Mouse (Mus musculus) MEL (cell line): ENCODE data around the gene Tmem175. TPM values are rescaled to one million over a fixed set of nuclear protein-coding genes. Genes with fewer than 3 reads are reported as not detected.

Source experiments
- DNase-seq: peaks from one replicate; pipeline ENCODE4 v3.0.0; 2011; ENCODE audit warnings: low read depth, low spot score
- H3K27ac ChIP-seq: 2 replicates; pipeline ENCODE4 v1.5.1; 2012; ENCODE audit warnings: low read depth, mild to moderate bottlenecking, control low read depth, low read length, moderate library complexity; ENCODE audit not compliant: control insufficient read depth
- H3K27me3 ChIP-seq, 2 experiments: fragments of 150-350 bp in 1 of 2; sonication (generic) in 1 of 2; 2 replicates each; pipeline ENCODE4 v1.6.1; 2012; ENCODE audit warnings: low read length in 2 of 2, mild to moderate bottlenecking in 2 of 2, improper control_type of control experiment in 1 of 2, moderate library complexity in 1 of 2; ENCODE audit not compliant: insufficient read depth in 2 of 2, control insufficient read depth in 1 of 2
- H3K36me3 ChIP-seq, 2 experiments: 2 replicates each; pipeline ENCODE4 v1.6.1; 2012 to 2014; ENCODE audit warnings: low read length in 2 of 2, improper control_type of control experiment in 1 of 2, inconsistent platforms in 1 of 2, mild to moderate bottlenecking in 1 of 2; ENCODE audit not compliant: insufficient read depth in 2 of 2, control insufficient read depth in 1 of 2
- H3K4me1 ChIP-seq, 2 experiments: fragments of 150-350 bp in 1 of 2; sonication (generic) in 1 of 2; 2 replicates each; pipeline ENCODE4 v1.6.1; 2012; ENCODE audit warnings: low read length in 2 of 2, improper control_type of control experiment in 1 of 2, mild to moderate bottlenecking in 1 of 2; ENCODE audit not compliant: insufficient read depth in 2 of 2, control insufficient read depth in 1 of 2
- H3K4me3 ChIP-seq, 2 experiments: fragments of 150-350 bp in 1 of 2; sonication (generic) in 1 of 2; 2 replicates each; pipeline ENCODE4 v1.5.1; 2012; ENCODE audit warnings: low read depth in 2 of 2, low read length in 2 of 2, mild to moderate bottlenecking in 2 of 2, moderate library complexity in 2 of 2, control low read depth in 1 of 2, improper control_type of control experiment in 1 of 2; ENCODE audit not compliant: control insufficient read depth in 1 of 2, insufficient read depth in 1 of 2
- H3K79me2 ChIP-seq: 2 replicates; pipeline ENCODE4 v1.6.1; 2012; ENCODE audit warnings: mild to moderate bottlenecking, low read length, moderate library complexity; ENCODE audit not compliant: control insufficient read depth, poor library complexity, insufficient read depth
- H3K9ac ChIP-seq: 2 replicates; pipeline ENCODE4 v1.6.1; 2012; ENCODE audit warnings: low read depth, mild to moderate bottlenecking, control low read depth, low read length, moderate library complexity; ENCODE audit not compliant: control insufficient read depth, poor library complexity, severe bottlenecking
- H3K9me3 ChIP-seq: fragments of 150-350 bp; sonication (generic); replicated peaks from 2 replicates; pipeline ENCODE4 v1.6.1; 2012; ENCODE audit warnings: mild to moderate bottlenecking, low read length, improper control_type of control experiment, moderate library complexity; ENCODE audit not compliant: insufficient read depth
- CHD1 ChIP-seq: IDR thresholded peaks from 2 replicates; pipeline ENCODE4 v1.6.1; 2012; ENCODE audit warnings: low read depth, mild to moderate bottlenecking, inconsistent platforms, low read length, improper control_type of control experiment
- CHD2 ChIP-seq: IDR thresholded peaks from 2 replicates; pipeline ENCODE4 v1.6.1; 2011; ENCODE audit warnings: low read length, improper control_type of control experiment
- CTCF ChIP-seq, 3 experiments: IDR thresholded peaks in 2 of 3; conservative IDR thresholded peaks in 1 of 3; 2 replicates each; pipeline ENCODE4 v1.5.1; 2011 to 2012; ENCODE audit warnings: low read length in 3 of 3, low read depth in 2 of 3, mild to moderate bottlenecking in 2 of 3, improper control_type of control experiment in 1 of 3, inconsistent platforms in 1 of 3, mixed read lengths in 1 of 3, moderate library complexity in 1 of 3; ENCODE audit not compliant: control insufficient read depth in 1 of 3, insufficient read depth in 1 of 3, poor library complexity in 1 of 3, severe bottlenecking in 1 of 3
- E2F4 ChIP-seq: IDR thresholded peaks from 2 replicates; pipeline ENCODE4 v1.6.1; 2011; ENCODE audit warnings: low read depth, low read length, improper control_type of control experiment, borderline replicate concordance
- EP300 ChIP-seq, 2 experiments: IDR thresholded peaks; 2 replicates each; pipeline ENCODE4 v1.6.1; 2011; ENCODE audit warnings: improper control_type of control experiment in 2 of 2, low read length in 2 of 2, low read depth in 1 of 2, mild to moderate bottlenecking in 1 of 2
- ETS1 ChIP-seq: IDR thresholded peaks from 2 replicates; pipeline ENCODE4 v1.6.1; 2012; ENCODE audit warnings: low read depth, mild to moderate bottlenecking, inconsistent platforms, low read length, improper control_type of control experiment, moderate library complexity
- GABPA ChIP-seq: IDR thresholded peaks from 2 replicates; pipeline ENCODE4 v1.6.1; 2012; ENCODE audit warnings: low read depth, mild to moderate bottlenecking, inconsistent platforms, low read length, improper control_type of control experiment, moderate library complexity
- GATA1 ChIP-seq: IDR thresholded peaks from 2 replicates; pipeline ENCODE4 v1.6.1; 2011; ENCODE audit warnings: low read depth, low read length, improper control_type of control experiment
- HCFC1 ChIP-seq: IDR thresholded peaks from 2 replicates; pipeline ENCODE4 v1.6.1; 2012; ENCODE audit warnings: low read depth, mild to moderate bottlenecking, inconsistent platforms, low read length, improper control_type of control experiment, moderate library complexity
- KAT2A ChIP-seq: conservative IDR thresholded peaks from 2 replicates; pipeline ENCODE4 v1.6.1; 2012; ENCODE audit warnings: low read depth, low read length, improper control_type of control experiment, inconsistent platforms
- MAFK ChIP-seq: IDR thresholded peaks from 2 replicates; pipeline ENCODE4 v1.6.1; 2011; ENCODE audit warnings: low read depth, mild to moderate bottlenecking, low read length, improper control_type of control experiment, borderline replicate concordance
- MAX ChIP-seq: IDR thresholded peaks from 2 replicates; pipeline ENCODE4 v1.6.1; 2011; ENCODE audit warnings: low read length, improper control_type of control experiment
- MAZ ChIP-seq: IDR thresholded peaks from 2 replicates; pipeline ENCODE4 v1.6.1; 2012; ENCODE audit warnings: low read depth, mild to moderate bottlenecking, inconsistent platforms, low read length, improper control_type of control experiment
- MEF2A ChIP-seq: IDR thresholded peaks from 2 replicates; pipeline ENCODE4 v1.6.1; 2014; ENCODE audit warnings: low read depth, mild to moderate bottlenecking, inconsistent platforms, low read length, improper control_type of control experiment; ENCODE audit not compliant: poor library complexity, insufficient replicate concordance, severe bottlenecking; ENCODE audit errors: extremely low read depth
- MXI1 ChIP-seq: IDR thresholded peaks from 2 replicates; pipeline ENCODE4 v1.6.1; 2011; ENCODE audit warnings: mild to moderate bottlenecking, low read depth, low read length, improper control_type of control experiment
- MYB ChIP-seq: IDR thresholded peaks from 2 replicates; pipeline ENCODE4 v1.6.1; 2011; ENCODE audit warnings: mild to moderate bottlenecking, low read depth, low read length, improper control_type of control experiment
- MYC ChIP-seq: IDR thresholded peaks from 2 replicates; pipeline ENCODE4 v1.6.1; 2011; ENCODE audit warnings: low read depth, mild to moderate bottlenecking, low read length, improper control_type of control experiment, moderate library complexity
- NRF1 ChIP-seq: IDR thresholded peaks from 2 replicates; pipeline ENCODE4 v1.6.1; 2014; ENCODE audit warnings: low read depth, mild to moderate bottlenecking, inconsistent platforms, low read length, improper control_type of control experiment, moderate library complexity; ENCODE audit not compliant: poor library complexity, insufficient read depth, severe bottlenecking
- POLR2A ChIP-seq, 2 experiments: IDR thresholded peaks; 2 replicates each; pipeline ENCODE4 v1.6.1; 2011 to 2012; ENCODE audit warnings: low read length in 2 of 2, mild to moderate bottlenecking in 2 of 2, control low read depth in 1 of 2, improper control_type of control experiment in 1 of 2, low read depth in 1 of 2, moderate library complexity in 1 of 2; ENCODE audit not compliant: control insufficient read depth in 1 of 2, insufficient read depth in 1 of 2, poor library complexity in 1 of 2
- POLR2AphosphoS2 ChIP-seq: IDR thresholded peaks from 2 replicates; pipeline ENCODE4 v1.6.1; 2011; ENCODE audit warnings: low read length, improper control_type of control experiment
- POLR2AphosphoS5 ChIP-seq: IDR thresholded peaks from 2 replicates; pipeline ENCODE4 v1.6.1; 2012; ENCODE audit warnings: low read depth, borderline replicate concordance, mild to moderate bottlenecking, inconsistent platforms, low read length, moderate library complexity, mixed read lengths
- RAD21 ChIP-seq: IDR thresholded peaks from 2 replicates; pipeline ENCODE4 v1.6.1; 2011; ENCODE audit warnings: mild to moderate bottlenecking, low read depth, low read length, improper control_type of control experiment
- RCOR1 ChIP-seq: IDR thresholded peaks from 2 replicates; pipeline ENCODE4 v1.6.1; 2012; ENCODE audit warnings: low read depth, mild to moderate bottlenecking, inconsistent platforms, low read length, improper control_type of control experiment
- SIN3A ChIP-seq: IDR thresholded peaks from 2 replicates; pipeline ENCODE4 v1.6.1; 2012; ENCODE audit warnings: low read length, improper control_type of control experiment, inconsistent platforms
- SMC3 ChIP-seq: IDR thresholded peaks from 2 replicates; pipeline ENCODE4 v1.6.1; 2011; ENCODE audit warnings: low read depth, low read length, improper control_type of control experiment
- TAL1 ChIP-seq: IDR thresholded peaks from 2 replicates; pipeline ENCODE4 v1.6.1; 2012; ENCODE audit warnings: mild to moderate bottlenecking, inconsistent platforms, low read length, moderate library complexity, mixed read lengths
- TCF12 ChIP-seq: IDR thresholded peaks from 2 replicates; pipeline ENCODE4 v1.6.1; 2014; ENCODE audit warnings: low read depth, mild to moderate bottlenecking, inconsistent platforms, low read length, improper control_type of control experiment, moderate library complexity
- USF2 ChIP-seq, 2 experiments: IDR thresholded peaks; 2 replicates each; pipeline ENCODE4 v1.6.1; 2011 to 2012; ENCODE audit warnings: improper control_type of control experiment in 2 of 2, low read length in 2 of 2, borderline replicate concordance in 1 of 2, inconsistent platforms in 1 of 2, low read depth in 1 of 2, mild to moderate bottlenecking in 1 of 2; ENCODE audit not compliant: insufficient read depth in 1 of 2
- ZKSCAN1 ChIP-seq: IDR thresholded peaks from 2 replicates; pipeline ENCODE4 v1.6.1; 2012; ENCODE audit warnings: low read depth, mild to moderate bottlenecking, inconsistent platforms, low read length, improper control_type of control experiment, moderate library complexity
- ZMIZ1 ChIP-seq: IDR thresholded peaks from 2 replicates; pipeline ENCODE4 v1.6.1; 2012; ENCODE audit warnings: low read depth, mild to moderate bottlenecking, inconsistent platforms, low read length, improper control_type of control experiment, moderate library complexity
- ZNF384 ChIP-seq: IDR thresholded peaks from 2 replicates; pipeline ENCODE4 v1.6.1; 2012; ENCODE audit warnings: low read depth, mild to moderate bottlenecking, inconsistent platforms, low read length, improper control_type of control experiment
- polyA plus RNA-seq, 2 experiments: library from polyadenylated mRNA; stranded (reverse) in 1 of 2; unstranded in 1 of 2; fragments of >175 nt in 1 of 2; fragments of >200 nt in 1 of 2; gene quantifications; 2 replicates each; pipeline versions ENCODE4 v1.2.1 to v1.2.4; 2012; ENCODE audit warnings: low replicate concordance in 2 of 2, low read depth in 1 of 2; ENCODE audit not compliant: insufficient read length in 2 of 2, insufficient read depth in 1 of 2, missing spikeins in 1 of 2
- total RNA-seq: library from RNA; depleted of rRNA; stranded (reverse); fragments of 300-350 nt; gene quantifications from 2 replicates; pipeline ENCODE4 v1.2.3, GENCODE M21; 2012

The Tmem175 gene
- total and polyA plus RNA-seq, 3 experiments = 19.3 to 39.2 TPM; not detected in 1

GRCm38 (mm10) chr5:108676772-108677498 is 47.4 kb downstream of the Tmem175 start (continued):
- TF ChIP-seq CTCF (IDR thresholded peaks at IDR 0.05 in 2 of 3, conservative IDR thresholded peaks at IDR 0.05 in 1 of 3; ENCODE audit: control insufficient read depth in 1 of 3, insufficient read depth in 1 of 3, low read depth in 2 of 3, low read length in 3 of 3, poor library complexity in 1 of 3, severe bottlenecking in 1 of 3) (no peak), TCF12 (peak; percentile 92), MAZ (no peak; the same call in 1 of the 2 replicates)
- TF ChIP-seq, all 39 proteins: peak for 17

- H3K27me3 ChIP-seq = no peaks in the 10 kb centered on the region
- H3K4me3 ChIP-seq = peak overlapping the region; percentile 58 to 61
- H3K9me3 ChIP-seq = no peaks in the 10 kb centered on the region
- peaks cover 2 to 36% of the 10 kb centered on the region in 2 experiments; a peak in 3 of 4 replicates for H3K36me3 ChIP-seq
- H3K27ac ChIP-seq = peak overlapping the region; percentile 96
- peak; percentile 87 for DNase-seq
- H3K79me2 ChIP-seq = peaks cover 33% of the 10 kb centered on the region
- peaks cover 11 to 52% of the 10 kb centered on the region in 2 experiments; a peak in 3 of 4 replicates for H3K4me1 ChIP-seq
- peak overlapping the region; percentile 75 for H3K9ac ChIP-seq
- no peak for TF ChIP-seq SMC3
- TF ChIP-seq HCFC1 = no peak
- TF ChIP-seq RCOR1 = no peak
- peak in 1 of 2 experiments; percentile 44; a peak in 2 of 4 replicates for TF ChIP-seq EP300 (IDR thresholded peaks at IDR 0.05; ENCODE audit: low read depth in 1 of 2, low read length in 2 of 2)
- no peak for TF ChIP-seq POLR2AphosphoS5
- TF ChIP-seq GABPA = no peak
- peak; percentile 14; the same call in 1 of the 2 replicates for TF ChIP-seq CHD2
- no peak for TF ChIP-seq GATA1
- 0 out of 2 replicates have a peak, but pooled peaks have one; percentile 6 for TF ChIP-seq NRF1
- no peak for TF ChIP-seq KAT2A
- no peak for TF ChIP-seq TAL1
- TF ChIP-seq ZMIZ1 = no peak
- TF ChIP-seq CTCF (IDR thresholded peaks at IDR 0.05 in 2 of 3, conservative IDR thresholded peaks at IDR 0.05 in 1 of 3; ENCODE audit: control insufficient read depth in 1 of 3, insufficient read depth in 1 of 3, low read depth in 2 of 3, low read length in 3 of 3, poor library complexity in 1 of 3, severe bottlenecking in 1 of 3) = no peak
- TF ChIP-seq RAD21 = no peak
- peak; percentile 39 for TF ChIP-seq ZNF384
- TF ChIP-seq MYB = no peak
- no peak; the same call in 1 of the 2 replicates for TF ChIP-seq MYC
- no peak for TF ChIP-seq MAFK
- no peak for TF ChIP-seq CHD1
- TF ChIP-seq POLR2A (IDR thresholded peaks at IDR 0.05; ENCODE audit: control insufficient read depth in 1 of 2, insufficient read depth in 1 of 2, low read depth in 1 of 2, low read length in 2 of 2, poor library complexity in 1 of 2) = peak; percentile 4 to 63; a peak in 2 of 4 replicates
- TF ChIP-seq POLR2AphosphoS2 = no peak
- TF ChIP-seq USF2 (IDR thresholded peaks at IDR 0.05; ENCODE audit: borderline replicate concordance in 1 of 2, insufficient read depth in 1 of 2, low read depth in 1 of 2, low read length in 2 of 2) = no peak
- TF ChIP-seq MEF2A = peak; percentile 8; the same call in 1 of the 2 replicates
- no peak for TF ChIP-seq SIN3A
- no peak for TF ChIP-seq ZKSCAN1
- no peak; the same call in 1 of the 2 replicates for TF ChIP-seq ETS1
- no peak; the same call in 1 of the 2 replicates for TF ChIP-seq MAZ
- no peak for TF ChIP-seq MAX
- 0 out of 2 replicates have a peak, but pooled peaks have one; percentile 16 for TF ChIP-seq MXI1
- no peak for TF ChIP-seq E2F4
- peak; percentile 45; the same call in 1 of the 2 replicates for TF ChIP-seq TCF12
Measured at GRCm38 (mm10) chr5:108677605-108678295, 48.2 kb downstream of the Tmem175 start.
